Mouse (Mus musculus) MEL (cell line): ENCODE measurements at regions not wholly inside any gene's neighbourhood (a gene's known extent, or its start where the extent isn't known, plus 50 kb on each side); places are given as distances from the start of the nearest gene placed in this dataset.

Experiments used
- DNase-seq: peaks from one replicate; pipeline ENCODE4 v3.0.0; 2011; ENCODE audit warnings: low read depth, low spot score
- H3K27ac ChIP-seq: 2 replicates; pipeline ENCODE4 v1.5.1; 2012; ENCODE audit warnings: low read depth, mild to moderate bottlenecking, control low read depth, low read length, moderate library complexity; ENCODE audit not compliant: control insufficient read depth
- H3K27me3 ChIP-seq, 2 experiments: fragments of 150-350 bp in 1 of 2; sonication (generic) in 1 of 2; 2 replicates each; pipeline ENCODE4 v1.6.1; 2012; ENCODE audit warnings: low read length in 2 of 2, mild to moderate bottlenecking in 2 of 2, improper control_type of control experiment in 1 of 2, moderate library complexity in 1 of 2; ENCODE audit not compliant: insufficient read depth in 2 of 2, control insufficient read depth in 1 of 2
- H3K36me3 ChIP-seq, 2 experiments: 2 replicates each; pipeline ENCODE4 v1.6.1; 2012 to 2014; ENCODE audit warnings: low read length in 2 of 2, improper control_type of control experiment in 1 of 2, inconsistent platforms in 1 of 2, mild to moderate bottlenecking in 1 of 2; ENCODE audit not compliant: insufficient read depth in 2 of 2, control insufficient read depth in 1 of 2
- H3K4me1 ChIP-seq, 2 experiments: fragments of 150-350 bp in 1 of 2; sonication (generic) in 1 of 2; 2 replicates each; pipeline ENCODE4 v1.6.1; 2012; ENCODE audit warnings: low read length in 2 of 2, improper control_type of control experiment in 1 of 2, mild to moderate bottlenecking in 1 of 2; ENCODE audit not compliant: insufficient read depth in 2 of 2, control insufficient read depth in 1 of 2
- H3K4me3 ChIP-seq, 2 experiments: fragments of 150-350 bp in 1 of 2; sonication (generic) in 1 of 2; 2 replicates each; pipeline ENCODE4 v1.5.1; 2012; ENCODE audit warnings: low read depth in 2 of 2, low read length in 2 of 2, mild to moderate bottlenecking in 2 of 2, moderate library complexity in 2 of 2, control low read depth in 1 of 2, improper control_type of control experiment in 1 of 2; ENCODE audit not compliant: control insufficient read depth in 1 of 2, insufficient read depth in 1 of 2
- H3K79me2 ChIP-seq: 2 replicates; pipeline ENCODE4 v1.6.1; 2012; ENCODE audit warnings: mild to moderate bottlenecking, low read length, moderate library complexity; ENCODE audit not compliant: control insufficient read depth, poor library complexity, insufficient read depth
- H3K9ac ChIP-seq: 2 replicates; pipeline ENCODE4 v1.6.1; 2012; ENCODE audit warnings: low read depth, mild to moderate bottlenecking, control low read depth, low read length, moderate library complexity; ENCODE audit not compliant: control insufficient read depth, poor library complexity, severe bottlenecking
- H3K9me3 ChIP-seq: fragments of 150-350 bp; sonication (generic); replicated peaks from 2 replicates; pipeline ENCODE4 v1.6.1; 2012; ENCODE audit warnings: mild to moderate bottlenecking, low read length, improper control_type of control experiment, moderate library complexity; ENCODE audit not compliant: insufficient read depth
- CHD2 ChIP-seq: IDR thresholded peaks from 2 replicates; pipeline ENCODE4 v1.6.1; 2011; ENCODE audit warnings: low read length, improper control_type of control experiment
- CTCF ChIP-seq, 3 experiments: IDR thresholded peaks in 2 of 3; conservative IDR thresholded peaks in 1 of 3; 2 replicates each; pipeline ENCODE4 v1.5.1; 2011 to 2012; ENCODE audit warnings: low read length in 3 of 3, low read depth in 2 of 3, mild to moderate bottlenecking in 2 of 3, improper control_type of control experiment in 1 of 3, inconsistent platforms in 1 of 3, mixed read lengths in 1 of 3, moderate library complexity in 1 of 3; ENCODE audit not compliant: control insufficient read depth in 1 of 3, insufficient read depth in 1 of 3, poor library complexity in 1 of 3, severe bottlenecking in 1 of 3
- E2F4 ChIP-seq: IDR thresholded peaks from 2 replicates; pipeline ENCODE4 v1.6.1; 2011; ENCODE audit warnings: low read depth, low read length, improper control_type of control experiment, borderline replicate concordance
- ELF1 ChIP-seq: IDR thresholded peaks from 2 replicates; pipeline ENCODE4 v1.6.1; 2014; ENCODE audit warnings: low read depth, mild to moderate bottlenecking, inconsistent platforms, low read length, improper control_type of control experiment, moderate library complexity
- EP300 ChIP-seq, 2 experiments: IDR thresholded peaks; 2 replicates each; pipeline ENCODE4 v1.6.1; 2011; ENCODE audit warnings: improper control_type of control experiment in 2 of 2, low read length in 2 of 2, low read depth in 1 of 2, mild to moderate bottlenecking in 1 of 2
- ETS1 ChIP-seq: IDR thresholded peaks from 2 replicates; pipeline ENCODE4 v1.6.1; 2012; ENCODE audit warnings: low read depth, mild to moderate bottlenecking, inconsistent platforms, low read length, improper control_type of control experiment, moderate library complexity
- GABPA ChIP-seq: IDR thresholded peaks from 2 replicates; pipeline ENCODE4 v1.6.1; 2012; ENCODE audit warnings: low read depth, mild to moderate bottlenecking, inconsistent platforms, low read length, improper control_type of control experiment, moderate library complexity
- HCFC1 ChIP-seq: IDR thresholded peaks from 2 replicates; pipeline ENCODE4 v1.6.1; 2012; ENCODE audit warnings: low read depth, mild to moderate bottlenecking, inconsistent platforms, low read length, improper control_type of control experiment, moderate library complexity
- JUND ChIP-seq: IDR thresholded peaks from 2 replicates; pipeline ENCODE4 v1.6.1; 2011; ENCODE audit warnings: low read depth, mild to moderate bottlenecking, improper control_type of control experiment, low read length
- MEF2A ChIP-seq: IDR thresholded peaks from 2 replicates; pipeline ENCODE4 v1.6.1; 2014; ENCODE audit warnings: low read depth, mild to moderate bottlenecking, inconsistent platforms, low read length, improper control_type of control experiment; ENCODE audit not compliant: poor library complexity, insufficient replicate concordance, severe bottlenecking; ENCODE audit errors: extremely low read depth
- MYB ChIP-seq: IDR thresholded peaks from 2 replicates; pipeline ENCODE4 v1.6.1; 2011; ENCODE audit warnings: mild to moderate bottlenecking, low read depth, low read length, improper control_type of control experiment
- NELFE ChIP-seq: IDR thresholded peaks from 2 replicates; pipeline ENCODE4 v1.6.1; 2011; ENCODE audit warnings: low read depth, low read length, improper control_type of control experiment
- NRF1 ChIP-seq: IDR thresholded peaks from 2 replicates; pipeline ENCODE4 v1.6.1; 2014; ENCODE audit warnings: low read depth, mild to moderate bottlenecking, inconsistent platforms, low read length, improper control_type of control experiment, moderate library complexity; ENCODE audit not compliant: poor library complexity, insufficient read depth, severe bottlenecking
- POLR2A ChIP-seq, 2 experiments: IDR thresholded peaks; 2 replicates each; pipeline ENCODE4 v1.6.1; 2011 to 2012; ENCODE audit warnings: low read length in 2 of 2, mild to moderate bottlenecking in 2 of 2, control low read depth in 1 of 2, improper control_type of control experiment in 1 of 2, low read depth in 1 of 2, moderate library complexity in 1 of 2; ENCODE audit not compliant: control insufficient read depth in 1 of 2, insufficient read depth in 1 of 2, poor library complexity in 1 of 2
- POLR2AphosphoS2 ChIP-seq: IDR thresholded peaks from 2 replicates; pipeline ENCODE4 v1.6.1; 2011; ENCODE audit warnings: low read length, improper control_type of control experiment
- POLR2AphosphoS5 ChIP-seq: IDR thresholded peaks from 2 replicates; pipeline ENCODE4 v1.6.1; 2012; ENCODE audit warnings: low read depth, borderline replicate concordance, mild to moderate bottlenecking, inconsistent platforms, low read length, moderate library complexity, mixed read lengths
- RAD21 ChIP-seq: IDR thresholded peaks from 2 replicates; pipeline ENCODE4 v1.6.1; 2011; ENCODE audit warnings: mild to moderate bottlenecking, low read depth, low read length, improper control_type of control experiment
- RCOR1 ChIP-seq: IDR thresholded peaks from 2 replicates; pipeline ENCODE4 v1.6.1; 2012; ENCODE audit warnings: low read depth, mild to moderate bottlenecking, inconsistent platforms, low read length, improper control_type of control experiment
- SIN3A ChIP-seq: IDR thresholded peaks from 2 replicates; pipeline ENCODE4 v1.6.1; 2012; ENCODE audit warnings: low read length, improper control_type of control experiment, inconsistent platforms
- SMC3 ChIP-seq: IDR thresholded peaks from 2 replicates; pipeline ENCODE4 v1.6.1; 2011; ENCODE audit warnings: low read depth, low read length, improper control_type of control experiment
- TAL1 ChIP-seq: IDR thresholded peaks from 2 replicates; pipeline ENCODE4 v1.6.1; 2012; ENCODE audit warnings: mild to moderate bottlenecking, inconsistent platforms, low read length, moderate library complexity, mixed read lengths
- UBTF ChIP-seq: IDR thresholded peaks from 2 replicates; pipeline ENCODE4 v1.6.1; 2012; ENCODE audit warnings: low read depth, mild to moderate bottlenecking, inconsistent platforms, low read length, improper control_type of control experiment, moderate library complexity, borderline replicate concordance; ENCODE audit not compliant: insufficient read depth
- USF2 ChIP-seq, 2 experiments: IDR thresholded peaks; 2 replicates each; pipeline ENCODE4 v1.6.1; 2011 to 2012; ENCODE audit warnings: improper control_type of control experiment in 2 of 2, low read length in 2 of 2, borderline replicate concordance in 1 of 2, inconsistent platforms in 1 of 2, low read depth in 1 of 2, mild to moderate bottlenecking in 1 of 2; ENCODE audit not compliant: insufficient read depth in 1 of 2
- ZC3H11A ChIP-seq: IDR thresholded peaks from 2 replicates; pipeline ENCODE4 v1.6.1; 2012; ENCODE audit warnings: low read depth, mild to moderate bottlenecking, inconsistent platforms, low read length, improper control_type of control experiment
- ZKSCAN1 ChIP-seq: IDR thresholded peaks from 2 replicates; pipeline ENCODE4 v1.6.1; 2012; ENCODE audit warnings: low read depth, mild to moderate bottlenecking, inconsistent platforms, low read length, improper control_type of control experiment, moderate library complexity
- ZMIZ1 ChIP-seq: IDR thresholded peaks from 2 replicates; pipeline ENCODE4 v1.6.1; 2012; ENCODE audit warnings: low read depth, mild to moderate bottlenecking, inconsistent platforms, low read length, improper control_type of control experiment, moderate library complexity
- ZNF384 ChIP-seq: IDR thresholded peaks from 2 replicates; pipeline ENCODE4 v1.6.1; 2012; ENCODE audit warnings: low read depth, mild to moderate bottlenecking, inconsistent platforms, low read length, improper control_type of control experiment

DNA sequence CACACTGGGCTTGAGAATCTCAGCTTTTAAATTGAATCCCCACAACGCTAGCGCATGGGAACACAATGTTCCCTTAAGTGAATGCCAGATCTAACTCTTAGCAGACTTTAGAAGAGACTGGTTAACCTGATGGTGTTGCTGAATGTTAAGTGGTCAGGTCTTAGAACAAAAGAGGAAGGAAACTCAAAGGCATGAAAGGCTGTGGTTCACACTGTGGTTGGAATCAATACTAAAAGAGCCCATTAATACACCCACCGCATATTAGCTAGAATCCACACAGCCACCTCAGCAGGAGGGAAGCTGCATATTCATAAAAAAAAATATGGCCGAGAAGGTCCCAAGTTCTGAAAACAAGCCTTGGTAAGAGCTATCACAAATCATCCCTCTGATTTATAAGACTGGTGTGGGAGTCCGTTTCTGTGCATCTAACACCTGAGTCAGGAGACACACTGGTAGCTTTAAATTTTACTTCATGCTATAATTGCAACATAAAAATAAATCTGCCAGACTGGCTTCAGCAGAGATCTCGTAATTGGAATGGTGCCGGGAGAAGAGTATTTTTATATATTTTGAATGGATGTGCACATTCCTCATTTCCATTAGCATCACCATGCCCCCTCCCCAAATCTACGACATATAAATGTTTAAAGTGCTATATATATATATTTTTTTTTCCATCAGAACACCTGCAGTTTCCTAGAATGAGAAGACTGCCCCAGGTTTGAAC, 259.3 kb downstream of the Tpbg start:
- no peak overlapping the region for H3K4me3 ChIP-seq
- no peaks in the 10 kb centered on the region for H3K36me3 ChIP-seq
- no peaks in the 10 kb centered on the region for H3K4me1 ChIP-seq
- TF ChIP-seq ZMIZ1 (no peak), E2F4 (no peak), TAL1 (no peak), JUND (no peak), NRF1 (no peak), POLR2AphosphoS2 (no peak), NELFE (no peak), ZKSCAN1 (no peak), RCOR1 (no peak), SMC3 (no peak), POLR2A (IDR thresholded peaks at IDR 0.05; ENCODE audit: control insufficient read depth in 1 of 2, insufficient read depth in 1 of 2, low read depth in 1 of 2, low read length in 2 of 2, poor library complexity in 1 of 2) (no peak), HCFC1 (no peak), CHD2 (no peak), SIN3A (no peak), MEF2A (no peak), ELF1 (no peak), MYB (no peak), ZC3H11A (no peak), GABPA (no peak), RAD21 (no peak)
- H3K79me2 ChIP-seq: no peaks in the 10 kb centered on the region
- no peak overlapping the region for H3K27ac ChIP-seq
- H3K9ac ChIP-seq: no peak overlapping the region
- no peaks in the 10 kb centered on the region for H3K9me3 ChIP-seq
- H3K27me3 ChIP-seq: no peaks in the 10 kb centered on the region
- DNase-seq: no peak

- H3K9me3 ChIP-seq: no peaks in the 10 kb centered on the region
- H3K36me3 ChIP-seq: no peaks in the 10 kb centered on the region
- no peaks in the 10 kb centered on the region for H3K27me3 ChIP-seq
- H3K9ac ChIP-seq: no peak overlapping the region
- no peak overlapping the region for H3K4me3 ChIP-seq
- no peak overlapping the region for H3K27ac ChIP-seq
- H3K79me2 ChIP-seq: no peaks in the 10 kb centered on the region
- DNase-seq: no peak
- TF ChIP-seq ZNF384 (no peak), ZKSCAN1 (no peak), ETS1 (no peak), USF2 (IDR thresholded peaks at IDR 0.05; ENCODE audit: borderline replicate concordance in 1 of 2, insufficient read depth in 1 of 2, low read depth in 1 of 2, low read length in 2 of 2) (no peak), CTCF (IDR thresholded peaks at IDR 0.05 in 2 of 3, conservative IDR thresholded peaks at IDR 0.05 in 1 of 3; ENCODE audit: control insufficient read depth in 1 of 3, insufficient read depth in 1 of 3, low read depth in 2 of 3, low read length in 3 of 3, poor library complexity in 1 of 3, severe bottlenecking in 1 of 3) (no peak), EP300 (IDR thresholded peaks at IDR 0.05; ENCODE audit: low read depth in 1 of 2, low read length in 2 of 2) (no peak), SMC3 (no peak), GABPA (no peak), RAD21 (no peak), MYB (no peak), HCFC1 (no peak), E2F4 (no peak), UBTF (no peak), POLR2AphosphoS2 (no peak), NELFE (no peak), POLR2AphosphoS5 (no peak)
- TF ChIP-seq, all 39 proteins: peak for 0
- H3K4me1 ChIP-seq: no peaks in the 10 kb centered on the region
Observed at GRCm38 (mm10) chr9:86103607-86104006, 261.4 kb downstream of the Tpbg start.
